13 mouse cellular contexts compared by ENCODE assay signal in genomic region chr13:77514046-77514445, GRCm38 (mm10).
"Had no signal": no experiment of that assay in that cellular context is flagged by ENCODE, and none has a peak within 500 bp of the region (broad histone marks: within the 10 kb centered on the region; RNA-seq: fewer than 3 reads in every experiment).

No protein-coding gene starts in this region.

- DNase-seq: lung, adult 18-20 months; lung, embryonic 14.5 days; lung, postnatal 10 days; lung, postnatal 4 days; midbrain, embryonic 14.5 days; retina, postnatal 1 day; right cerebral cortex, adult 18-20 months; right cerebral cortex, postnatal 25 days; right cerebral cortex, postnatal 4 days; spleen, adult 18-20 months; thymus, adult 18-20 months; thymus, postnatal 14 days; thymus, postnatal 36 days had no signal
